Mouse (Mus musculus) forebrain, embryonic 11.5 days (tissue): ENCODE results near the gene Pir. TPM values are rescaled to one million over a fixed set of nuclear protein-coding genes. Genes with fewer than 3 reads are reported as not detected.

Experiments
- ATAC-seq: fragments of 200-750 bp; cut with Nextera tagmentation; replicated peaks from 2 replicates; pipeline ENCODE4 v1.8.0; 2017; ENCODE audit warnings: moderate TSS enrichment; ENCODE audit not compliant: low FRiP score
- DNase-seq: peaks from one replicate; pipeline ENCODE4 v3.0.0-alpha.2; 2017; ENCODE audit warnings: low spot score
- H3K27ac ChIP-seq: fragments of 300-500 bp; sonication (generic); 2 replicates; pipeline ENCODE4 v1.5.1; 2014; ENCODE audit warnings: low read depth, low read length
- H3K27me3 ChIP-seq: fragments of 300-500 bp; sonication (generic); 2 replicates; pipeline ENCODE4 v1.6.1; 2014; ENCODE audit warnings: mild to moderate bottlenecking, low read length, mixed read lengths; ENCODE audit not compliant: control insufficient read depth, insufficient read depth
- H3K36me3 ChIP-seq: fragments of 300-500 bp; sonication (generic); 2 replicates; pipeline ENCODE4 v1.6.1; 2014; ENCODE audit warnings: mild to moderate bottlenecking, low read length, moderate library complexity, mixed read lengths; ENCODE audit not compliant: control insufficient read depth, insufficient read depth
- H3K4me1 ChIP-seq: fragments of 300-500 bp; sonication (generic); replicated peaks from 2 replicates; pipeline ENCODE4 v1.6.1; 2014; ENCODE audit warnings: low read length, mixed read lengths; ENCODE audit not compliant: control insufficient read depth, insufficient read depth
- H3K4me2 ChIP-seq: fragments of 300-500 bp; sonication (generic); 2 replicates; pipeline ENCODE4 v1.6.1; 2014; ENCODE audit warnings: low read depth, mild to moderate bottlenecking, low read length, moderate library complexity, mixed read lengths; ENCODE audit not compliant: severe bottlenecking
- H3K4me3 ChIP-seq: fragments of 300-500 bp; sonication (generic); 2 replicates; pipeline ENCODE4 v1.5.1; 2014; ENCODE audit warnings: low read depth, low read length
- H3K9ac ChIP-seq: fragments of 300-500 bp; sonication (generic); 2 replicates; pipeline ENCODE4 v1.6.1; 2014; ENCODE audit warnings: low read length
- H3K9me3 ChIP-seq: fragments of 300-500 bp; sonication (generic); 2 replicates; pipeline ENCODE4 v1.6.1; 2016; ENCODE audit warnings: low read length, mixed read lengths; ENCODE audit not compliant: control insufficient read depth
- WGBS: fragments of 180-500 bp; shearing (Covaris S2); extraction: QIAGEN DNeasy Blood & Tissue Kit; methylation state at CpG from one replicate; pipeline ENCODE4 v1.1.7; 2014; 5-methylcytosine and 5-hydroxymethylcytosine counted together
- polyA plus RNA-seq: library from polyadenylated mRNA; unstranded; fragments of >200 nt; fragmentation: Nextera tagmentation; extraction: Ambion mirVana; gene quantifications from 2 replicates; pipeline ENCODE4 v1.2.1, GENCODE M21; 2014

Gene Pir
- polyA plus RNA-seq, 1 experiment from 2014 or later = 12.2 TPM

DNA sequence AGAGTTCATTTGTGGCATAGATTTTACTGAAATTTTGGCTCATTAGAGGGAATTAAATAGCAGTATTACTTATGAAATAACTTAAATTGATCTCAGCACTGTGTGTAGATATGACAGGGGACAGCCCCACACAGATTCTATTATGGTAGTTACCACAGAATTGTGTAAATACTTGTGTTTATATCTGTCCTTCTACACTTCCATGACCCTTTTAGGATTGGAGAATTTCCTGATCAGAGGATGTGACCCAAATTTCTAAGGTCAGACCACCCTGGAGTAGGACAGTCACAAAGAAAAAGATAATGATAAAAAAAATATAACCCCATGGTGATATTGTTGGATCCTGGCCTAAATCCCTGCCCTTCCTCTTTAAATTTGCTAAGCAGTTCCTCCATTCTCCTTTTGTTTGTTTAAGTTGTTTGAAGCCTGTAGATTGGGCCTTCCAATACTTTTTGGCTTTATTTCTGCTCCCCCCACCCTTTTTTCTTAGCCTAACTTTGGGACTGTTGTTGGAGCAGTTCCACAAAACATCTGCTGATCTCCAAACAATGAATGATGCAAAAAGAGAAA, 136.0 kb downstream of the Pir start:
- H3K9ac ChIP-seq = no peak overlapping the region
- no peak for ATAC-seq
- H3K27me3 ChIP-seq = peaks cover 2% of the 10 kb centered on the region; the same call in 1 of the 2 replicates
- no peak overlapping the region for H3K27ac ChIP-seq
- H3K36me3 ChIP-seq = no peaks in the 10 kb centered on the region
- H3K4me1 ChIP-seq = no peaks in the 10 kb centered on the region
- no peak for DNase-seq
- H3K4me2 ChIP-seq = no peak overlapping the region
- H3K4me3 ChIP-seq = no peak overlapping the region
- no peaks in the 10 kb centered on the region for H3K9me3 ChIP-seq

GRCm38 (mm10) chrX:164406133-164407022, 137.2 kb downstream of the Pir start:
- no peak overlapping the region for H3K27ac ChIP-seq
- WGBS = 80% methylated on average over 9 of the region's 9 CpGs
- H3K9me3 ChIP-seq = no peaks in the 10 kb centered on the region
- H3K4me3 ChIP-seq = no peak overlapping the region
- ATAC-seq = no peak
- no peaks in the 10 kb centered on the region for H3K4me1 ChIP-seq
- DNase-seq = no peak
- no peak overlapping the region for H3K9ac ChIP-seq
- peaks cover 2% of the 10 kb centered on the region; the same call in 1 of the 2 replicates for H3K27me3 ChIP-seq
- no peaks in the 10 kb centered on the region for H3K36me3 ChIP-seq
- no peak overlapping the region for H3K4me2 ChIP-seq

- H3K27me3 ChIP-seq = peaks cover 2% of the 10 kb centered on the region; the same call in 1 of the 2 replicates
- H3K9ac ChIP-seq = no peak overlapping the region
- no peak overlapping the region for H3K4me2 ChIP-seq
- H3K27ac ChIP-seq = no peak overlapping the region
- ATAC-seq (no peak), DNase-seq (no peak)
- no peaks in the 10 kb centered on the region for H3K36me3 ChIP-seq
- H3K9me3 ChIP-seq = no peaks in the 10 kb centered on the region
- H3K4me1 ChIP-seq = no peaks in the 10 kb centered on the region
- H3K4me3 ChIP-seq = no peak overlapping the region
- WGBS = 88% methylated on average over 3 of the region's 3 CpGs
These were observed 139.2 kb downstream of the Pir start for GRCm38 (mm10) chrX:164408301-164408927.

- DNase-seq = no peak
- no peak overlapping the region for H3K4me2 ChIP-seq
- no peaks in the 10 kb centered on the region for H3K4me1 ChIP-seq
- H3K36me3 ChIP-seq = no peaks in the 10 kb centered on the region
- H3K27ac ChIP-seq = no peak overlapping the region
- H3K9ac ChIP-seq = no peak overlapping the region
- 83% methylated on average over 1 of the region's 1 CpGs for WGBS
- no peaks in the 10 kb centered on the region for H3K9me3 ChIP-seq
- no peak overlapping the region for H3K4me3 ChIP-seq
- H3K27me3 ChIP-seq = peaks cover 2% of the 10 kb centered on the region; the same call in 1 of the 2 replicates
- no peak for ATAC-seq
These were observed 141.4 kb downstream of the Pir start for GRCm38 (mm10) chrX:164410562-164410961.

DNA sequence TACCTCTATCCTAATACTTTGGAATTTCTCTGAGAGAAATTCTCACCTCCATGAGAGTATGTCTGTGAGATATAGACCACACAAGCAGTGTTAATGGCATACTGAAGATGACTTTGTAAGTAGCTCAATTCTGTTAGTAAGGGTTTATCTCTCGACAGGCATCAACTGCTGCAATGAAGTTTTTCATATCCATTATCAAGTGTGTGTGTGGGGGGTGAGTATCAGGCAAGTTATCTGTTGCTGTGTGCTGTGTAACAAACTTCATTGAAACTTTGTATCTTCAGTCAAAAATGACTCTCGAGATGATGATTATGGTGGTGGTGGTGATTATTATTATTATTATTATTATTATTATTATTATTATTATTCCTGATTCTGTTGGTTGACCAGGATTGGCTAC, 147.6 kb downstream of the Pir start:
- Histone ChIP-seq H3K27me3 (no peaks in the 10 kb centered on the region), H3K9me3 (no peaks in the 10 kb centered on the region), H3K9ac (no peak overlapping the region), H3K4me2 (no peak overlapping the region), H3K27ac (no peak overlapping the region), H3K4me3 (no peak overlapping the region), H3K36me3 (no peaks in the 10 kb centered on the region), H3K4me1 (no peaks in the 10 kb centered on the region)
- 82% methylated on average over 2 of the region's 2 CpGs for WGBS
- ATAC-seq (no peak), DNase-seq (no peak)

DNA sequence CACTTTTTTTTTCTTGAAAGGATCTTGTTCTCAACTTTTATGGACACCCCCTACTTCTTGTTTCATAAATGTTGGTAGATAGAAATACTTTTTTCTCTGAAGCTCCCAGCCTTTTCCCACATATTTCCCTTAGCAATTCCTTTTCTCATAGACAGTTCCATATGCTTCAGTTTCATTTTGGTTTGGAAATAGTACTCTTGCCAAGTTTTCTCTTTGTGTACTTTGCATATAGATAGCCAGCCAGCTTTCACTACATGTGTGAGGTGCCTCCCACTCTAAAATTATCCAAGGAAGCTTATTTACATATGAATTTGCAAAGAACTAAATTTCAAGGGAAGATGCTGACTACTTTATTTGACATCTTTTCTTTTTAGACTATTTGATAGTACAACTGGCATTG, 148.8 kb downstream of the Pir start:
- H3K9ac ChIP-seq = no peak overlapping the region
- H3K4me1 ChIP-seq = no peaks in the 10 kb centered on the region
- H3K36me3 ChIP-seq = no peaks in the 10 kb centered on the region
- H3K4me2 ChIP-seq = no peak overlapping the region
- no peak overlapping the region for H3K27ac ChIP-seq
- H3K27me3 ChIP-seq = no peaks in the 10 kb centered on the region
- DNase-seq = no peak
- ATAC-seq = no peak
- H3K9me3 ChIP-seq = no peaks in the 10 kb centered on the region
- no peak overlapping the region for H3K4me3 ChIP-seq

- Histone ChIP-seq H3K9ac (peak within 1 kb of the TSS; percentile 58), H3K27me3 (no peaks in the 10 kb centered on the region), H3K4me2 (peak within 1 kb of the TSS; percentile 46), H3K36me3 (no peaks in the 10 kb centered on the region), H3K9me3 (no peaks in the 10 kb centered on the region), H3K4me1 (no peaks in the 10 kb centered on the region), H3K4me3 (peak within 1 kb of the TSS; percentile 50), H3K27ac (no peak within 1 kb of the TSS)
- peak; percentile 100 for ATAC-seq
- WGBS = 25% methylated on average over 38 of the region's 40 CpGs
- DNase-seq = peak; percentile 91
These were observed 150.3 kb downstream of the Pir start, which contains the start of gene Piga for GRCm38 (mm10) chrX:164419471-164419939. TSS of gene Piga (plus strand) at chrX:164419787.

- Histone ChIP-seq H3K36me3 (no peaks in the 10 kb centered on the region), H3K27ac (no peak overlapping the region), H3K9ac (peak overlapping the region; percentile 58), H3K27me3 (no peaks in the 10 kb centered on the region), H3K4me2 (peak overlapping the region; percentile 46), H3K4me3 (peak overlapping the region; percentile 50), H3K9me3 (no peaks in the 10 kb centered on the region), H3K4me1 (no peaks in the 10 kb centered on the region)
- WGBS = 24% methylated on average over 13 of the region's 13 CpGs
- DNase-seq (no peak), ATAC-seq (peak; percentile 23; the same call in 1 of the 2 replicates)
These were observed 150.8 kb downstream of the Pir start for GRCm38 (mm10) chrX:164419955-164420354.
